ENCODE assay signal across 8 mouse cellular contexts in genomic region chr19:45031780-45032179, GRCm38 (mm10). TPM values are rescaled to one million over a fixed set of nuclear protein-coding genes. Genes with fewer than 3 reads are reported as not detected.
A peak's percentile ranks its signal among the peaks of the same experiment; 100 is the strongest.
DNase-seq lines count a peak whose midpoint lies in the region; ATAC-seq lines count a peak whose summit lies in the region.

No protein-coding gene starts in this region.

- peaks cover 15% of the 10 kb centered on the region for H3K36me3 ChIP-seq in forebrain, embryonic 13.5 days (ENCODE audit: poor library complexity, severe bottlenecking)
- peaks cover 22% of the 10 kb centered on the region for H3K36me3 ChIP-seq in hindbrain, embryonic 10.5 days

- peaks cover 3% of the 10 kb centered on the region for H3K4me1 ChIP-seq in forebrain, embryonic 13.5 days
- peaks cover 61% of the 10 kb centered on the region for H3K4me1 ChIP-seq in hindbrain, embryonic 10.5 days (replicated peaks)

- ATAC-seq in forebrain, embryonic 13.5 days, result peak; percentile 67

- no peaks in the 10 kb centered on the region for H3K27me3 ChIP-seq in forebrain, embryonic 13.5 days
- H3K27me3 ChIP-seq in hindbrain, embryonic 10.5 days (ENCODE audit: insufficient read depth, poor library complexity, severe bottlenecking), result peaks cover 23% of the 10 kb centered on the region

- H3K9me3 ChIP-seq in forebrain, embryonic 13.5 days (replicated peaks), result no peaks in the 10 kb centered on the region
- no peaks in the 10 kb centered on the region for H3K9me3 ChIP-seq in hindbrain, embryonic 10.5 days

- no peak overlapping the region for H3K27ac ChIP-seq in forebrain, embryonic 13.5 days
- no peak overlapping the region for H3K27ac ChIP-seq in hindbrain, embryonic 10.5 days

- whole genome bisulfite sequencing in forebrain, embryonic 13.5 days, result 23% methylated on average over 4 of the region's 4 CpGs
- 26% methylated on average over 4 of the region's 4 CpGs for WGBS in hindbrain, embryonic 10.5 days

- H3K9ac ChIP-seq in forebrain, embryonic 13.5 days, result no peak overlapping the region

- H3K4me2 ChIP-seq in forebrain, embryonic 13.5 days, result no peak overlapping the region

- H3K4me3 ChIP-seq in forebrain, embryonic 13.5 days, result no peak overlapping the region
- no peak overlapping the region for H3K4me3 ChIP-seq in hindbrain, embryonic 10.5 days

- DNase-seq in left cerebral cortex, adult 18-20 months (ENCODE audit: low spot score in 2 of 2), result peak; percentile 70 to 76
- no peak for DNase-seq in left cerebral cortex, adult 8-10 months (ENCODE audit: low spot score in 2 of 2)
- peak; percentile 77 for DNase-seq in cerebellum, adult 11 months
- DNase-seq in hindbrain, embryonic 10.5 days (ENCODE audit: low spot score), result peak; percentile 83
- DNase-seq in layer of hippocampus, adult 9-11 months, result peak; percentile 80
- peak; percentile 91 for DNase-seq in lung, postnatal 36 days
- peak; percentile 76 for DNase-seq in skeletal muscle tissue, adult 2 months (ENCODE audit: low read depth, low spot score)

RNA-seq across cellular contexts. Expression of gene Pdzd7, which starts 13.7 kb away (rescaled TPM):
- total RNA-seq in left cerebral cortex, adult 18-20 months (2021), result 1 to 10 TPM; 4.3 to 5.6 TPM
- 1 to 10 TPM; 5.5 to 6.2 (median 5.7) TPM for total RNA-seq in left cerebral cortex, adult 8-10 months (2022)
- polyA plus RNA-seq in forebrain, embryonic 13.5 days (2015; fragmentation: Nextera tagmentation; extraction: Ambion mirVana), result 0.92 and 1.5 TPM in 2 replicates
- polyA plus RNA-seq in hindbrain, embryonic 10.5 days (2016; fragmentation: Nextera tagmentation; extraction: Ambion mirVana), result 0.26 and 0.40 TPM in 2 replicates

RNA-seq across cellular contexts. Expression of gene Sfxn3, which starts 15.5 kb away (rescaled TPM):
- total RNA-seq in left cerebral cortex, adult 18-20 months (2021), result 100 to 1,000 TPM; 118 to 125 TPM
- 100 to 1,000 TPM; 111 to 132 (median 121) TPM for total RNA-seq in left cerebral cortex, adult 8-10 months (2022)
- 38.8 and 42.2 TPM in 2 replicates for polyA plus RNA-seq in forebrain, embryonic 13.5 days (2015; fragmentation: Nextera tagmentation; extraction: Ambion mirVana)
- 9.8 and 17.8 TPM in 2 replicates for polyA plus RNA-seq in hindbrain, embryonic 10.5 days (2016; fragmentation: Nextera tagmentation; extraction: Ambion mirVana)

RNA-seq across cellular contexts. Expression of gene Lzts2, which starts 17.6 kb away (rescaled TPM):
- total RNA-seq in left cerebral cortex, adult 18-20 months (2021), result 10 to 100 TPM; 39.9 to 43.2 TPM
- 10 to 100 TPM; 40.8 to 44.6 (median 43.3) TPM for total RNA-seq in left cerebral cortex, adult 8-10 months (2022)
- 24.5 and 24.7 TPM in 2 replicates for polyA plus RNA-seq in forebrain, embryonic 13.5 days (2015; fragmentation: Nextera tagmentation; extraction: Ambion mirVana)
- 67.5 and 69.1 TPM in 2 replicates for polyA plus RNA-seq in hindbrain, embryonic 10.5 days (2016; fragmentation: Nextera tagmentation; extraction: Ambion mirVana)

RNA-seq across cellular contexts. Expression of gene Mrpl43, which starts 25.5 kb away (rescaled TPM):
- 10 to 100 TPM; 38.9 to 44.2 TPM for total RNA-seq in left cerebral cortex, adult 18-20 months (2021)
- total RNA-seq in left cerebral cortex, adult 8-10 months (2022), result 10 to 100 TPM; 37.3 to 43.8 (median 39.8) TPM
- 82.2 and 89.7 TPM in 2 replicates for polyA plus RNA-seq in forebrain, embryonic 13.5 days (2015; fragmentation: Nextera tagmentation; extraction: Ambion mirVana)
- polyA plus RNA-seq in hindbrain, embryonic 10.5 days (2016; fragmentation: Nextera tagmentation; extraction: Ambion mirVana), result 75.6 and 83.0 TPM in 2 replicates

RNA-seq across cellular contexts. Expression of gene Twnk, which starts 26.3 kb away (rescaled TPM):
- 10 to 100 TPM; 13.8 to 14.9 TPM for total RNA-seq in left cerebral cortex, adult 18-20 months (2021)
- 10 to 100 TPM; 13.2 to 15.1 (median 14.2) TPM for total RNA-seq in left cerebral cortex, adult 8-10 months (2022)
- 21.1 and 22.2 TPM in 2 replicates for polyA plus RNA-seq in forebrain, embryonic 13.5 days (2015; fragmentation: Nextera tagmentation; extraction: Ambion mirVana)
- polyA plus RNA-seq in hindbrain, embryonic 10.5 days (2016; fragmentation: Nextera tagmentation; extraction: Ambion mirVana), result 23.6 and 32.6 TPM in 2 replicates

Comparison
In these comparisons a context has a peak if more than half of its experiments do, and no peak if none do; other contexts are left out.
1. DNase-seq: peak in left cerebral cortex, adult 18-20 months (2 of 2), cerebellum, adult 11 months (single experiment), hindbrain, embryonic 10.5 days (single experiment), layer of hippocampus, adult 9-11 months (single experiment), lung, postnatal 36 days (single experiment) and skeletal muscle tissue, adult 2 months (single experiment); none in left cerebral cortex, adult 8-10 months (0 of 2).